Mouse (Mus musculus): ENCODE results near the gene 4933415A04Rik. TPM values are rescaled to one million over a fixed set of nuclear protein-coding genes. Genes with fewer than 3 reads are reported as not detected.

The 4933415A04Rik gene
- polyA plus RNA-seq, 1 experiment: 1.2 TPM

DNA sequence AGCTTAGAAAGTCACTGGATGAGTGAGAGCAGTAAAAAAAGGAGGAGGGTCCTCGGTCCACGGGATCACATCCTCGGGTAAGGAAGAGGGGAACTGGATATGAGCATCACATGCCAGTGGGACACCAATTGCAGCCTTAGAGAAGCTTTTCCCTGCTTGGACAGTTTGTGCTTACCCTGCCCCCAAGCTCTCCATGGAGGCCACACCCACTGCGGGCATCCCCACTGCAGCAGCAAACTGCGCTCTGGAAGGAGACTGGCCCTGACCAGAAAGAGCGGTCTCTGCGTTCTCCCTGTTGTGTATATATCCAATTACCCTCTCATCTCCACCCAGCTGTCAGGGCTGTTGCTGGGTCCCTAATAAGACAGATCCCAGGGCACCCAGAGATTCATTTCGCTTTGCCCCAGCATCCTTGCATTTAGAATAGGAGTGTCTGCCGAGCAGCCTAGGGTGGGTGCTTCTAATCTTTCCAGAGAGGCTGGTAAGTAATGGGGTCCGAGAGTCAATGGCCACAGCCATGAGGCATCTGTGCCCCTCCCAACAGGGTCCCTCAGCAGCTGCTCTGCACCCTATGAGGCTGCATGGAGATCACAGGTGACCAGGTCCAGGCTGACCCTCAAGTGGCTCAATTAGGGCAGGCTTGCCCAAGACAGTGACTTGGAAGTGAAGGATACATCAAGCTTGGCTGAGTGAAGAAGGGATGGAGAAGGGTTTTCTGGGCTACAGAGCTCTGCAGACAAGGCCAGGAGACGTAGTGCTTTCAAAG, 8.9 kb upstream of the 4933415A04Rik start:
- no peak overlapping the region for H3K9ac ChIP-seq (ENCODE audit: low read depth, poor library complexity, severe bottlenecking)
- TF ChIP-seq POLR2A (IDR thresholded peaks at IDR 0.05; ENCODE audit: insufficient read depth, low read length): no peak
- no peak for TF ChIP-seq CTCF (IDR thresholded peaks at IDR 0.05; ENCODE audit: low read depth, low read length)
- no peak for TF ChIP-seq EP300 (IDR thresholded peaks at IDR 0.05; ENCODE audit: insufficient read depth, low read depth, low read length)
- H3K4me3 ChIP-seq (ENCODE audit: low read depth, low read length): no peak overlapping the region
- peaks cover 9% of the 10 kb centered on the region for H3K4me1 ChIP-seq (ENCODE audit: control insufficient read depth, insufficient read depth, low read length)
- H3K27ac ChIP-seq (ENCODE audit: insufficient read depth, low read length): no peak overlapping the region
- no peaks in the 10 kb centered on the region for H3K36me3 ChIP-seq (ENCODE audit: control insufficient read depth, insufficient read depth, low read length, poor library complexity, severe bottlenecking)
- no peaks in the 10 kb centered on the region for H3K27me3 ChIP-seq (ENCODE audit: control insufficient read depth, insufficient read depth, low read length, poor library complexity, severe bottlenecking)
- H3K9me3 ChIP-seq (replicated peaks; ENCODE audit: control insufficient read depth, insufficient read depth, low read length, poor library complexity, severe bottlenecking): no peaks in the 10 kb centered on the region

- Histone ChIP-seq H3K9me3 (replicated peaks; ENCODE audit: control insufficient read depth, insufficient read depth, low read length, poor library complexity, severe bottlenecking) (no peaks in the 10 kb centered on the region), H3K27me3 (ENCODE audit: control insufficient read depth, insufficient read depth, low read length, poor library complexity, severe bottlenecking) (no peaks in the 10 kb centered on the region), H3K4me3 (ENCODE audit: low read depth, low read length) (peak overlapping the region; percentile 11), H3K27ac (ENCODE audit: insufficient read depth, low read length) (peak overlapping the region; percentile 70), H3K4me1 (ENCODE audit: control insufficient read depth, insufficient read depth, low read length) (no peaks in the 10 kb centered on the region), H3K9ac (ENCODE audit: low read depth, poor library complexity, severe bottlenecking) (peak overlapping the region; percentile 1; the same call in 1 of the 2 replicates), H3K36me3 (ENCODE audit: control insufficient read depth, insufficient read depth, low read length, poor library complexity, severe bottlenecking) (no peaks in the 10 kb centered on the region)
- TF ChIP-seq CTCF (IDR thresholded peaks at IDR 0.05; ENCODE audit: low read depth, low read length): no peak
Observed at GRCm38 (mm10) chr11:43585211-43586005, 1.4 kb upstream of the 4933415A04Rik start.

DNA sequence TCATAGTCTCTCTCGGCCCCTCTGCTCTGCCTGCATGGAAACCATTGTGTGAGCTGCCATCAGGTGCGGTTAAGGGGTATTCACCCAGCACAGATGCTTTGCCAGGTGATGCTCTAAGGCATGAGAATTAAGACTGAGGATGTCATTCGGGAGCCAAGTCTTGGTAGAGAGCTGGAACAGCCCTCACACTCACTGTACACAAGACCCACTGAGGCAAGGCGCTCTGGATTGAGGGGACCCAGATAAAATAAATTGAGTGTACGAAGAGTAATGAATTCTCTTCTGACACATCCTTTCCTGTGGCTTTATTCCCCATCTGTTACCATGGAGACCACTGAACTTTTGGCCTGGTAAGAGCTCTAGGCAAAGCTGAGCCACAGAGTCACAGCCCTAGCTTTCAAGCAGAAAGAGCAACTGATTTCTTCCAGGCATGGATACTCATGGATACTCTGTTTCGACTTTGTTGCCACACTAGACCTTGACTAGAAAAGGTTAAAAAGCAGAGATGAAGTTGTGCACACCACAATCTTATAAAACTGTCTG, 2.8 kb downstream of the 4933415A04Rik start:
- H3K4me3 ChIP-seq (ENCODE audit: low read depth, low read length): no peak overlapping the region
- H3K27me3 ChIP-seq (ENCODE audit: control insufficient read depth, insufficient read depth, low read length, poor library complexity, severe bottlenecking): no peaks in the 10 kb centered on the region
- H3K9me3 ChIP-seq (replicated peaks; ENCODE audit: control insufficient read depth, insufficient read depth, low read length, poor library complexity, severe bottlenecking): no peaks in the 10 kb centered on the region
- H3K27ac ChIP-seq (ENCODE audit: insufficient read depth, low read length): no peak overlapping the region
- TF ChIP-seq EP300 (IDR thresholded peaks at IDR 0.05; ENCODE audit: insufficient read depth, low read depth, low read length) (no peak), POLR2A (IDR thresholded peaks at IDR 0.05; ENCODE audit: insufficient read depth, low read length) (no peak), CTCF (IDR thresholded peaks at IDR 0.05; ENCODE audit: low read depth, low read length) (no peak)
- H3K4me1 ChIP-seq (ENCODE audit: control insufficient read depth, insufficient read depth, low read length): no peaks in the 10 kb centered on the region
- no peaks in the 10 kb centered on the region for H3K36me3 ChIP-seq (ENCODE audit: control insufficient read depth, insufficient read depth, low read length, poor library complexity, severe bottlenecking)
- H3K9ac ChIP-seq (ENCODE audit: low read depth, poor library complexity, severe bottlenecking): no peak overlapping the region

DNA sequence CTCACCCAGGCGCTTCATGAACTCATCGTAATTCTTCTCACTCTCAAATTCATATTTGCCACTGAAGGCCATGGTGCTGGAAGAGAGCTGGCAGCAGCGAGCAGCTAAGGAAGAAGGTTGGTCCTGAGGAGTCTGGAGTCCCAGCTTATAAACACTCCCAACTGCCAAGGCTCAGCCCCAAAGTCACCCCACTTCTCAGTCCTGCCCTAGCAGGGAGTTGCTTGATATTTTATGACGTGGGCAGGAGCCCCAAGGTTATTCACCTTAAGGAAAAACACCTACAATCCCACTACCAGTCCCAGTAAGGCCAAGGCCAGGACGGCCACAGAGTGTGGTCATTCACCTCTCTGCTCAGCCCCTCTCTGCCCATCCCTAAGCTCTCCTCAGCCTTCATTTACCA, 14.6 kb downstream of the 4933415A04Rik start, which contains the start of gene Fabp6:
Gene Fabp6, minus strand, starts transcription at position 101 of the 400 bp plus-strand sequence.
- H3K4me1 ChIP-seq (ENCODE audit: control insufficient read depth, insufficient read depth, low read length): no peaks in the 10 kb centered on the region
- no peaks in the 10 kb centered on the region for H3K36me3 ChIP-seq (ENCODE audit: control insufficient read depth, insufficient read depth, low read length, poor library complexity, severe bottlenecking)
- no peaks in the 10 kb centered on the region for H3K9me3 ChIP-seq (replicated peaks; ENCODE audit: control insufficient read depth, insufficient read depth, low read length, poor library complexity, severe bottlenecking)
- TF ChIP-seq POLR2A (IDR thresholded peaks at IDR 0.05; ENCODE audit: insufficient read depth, low read length) (no peak), EP300 (IDR thresholded peaks at IDR 0.05; ENCODE audit: insufficient read depth, low read depth, low read length) (no peak)
- no peaks in the 10 kb centered on the region for H3K27me3 ChIP-seq (ENCODE audit: control insufficient read depth, insufficient read depth, low read length, poor library complexity, severe bottlenecking)
- no peak within 1 kb of the TSS for H3K4me3 ChIP-seq (ENCODE audit: low read depth, low read length)
- no peak within 1 kb of the TSS for H3K9ac ChIP-seq (ENCODE audit: low read depth, poor library complexity, severe bottlenecking)
- no peak within 1 kb of the TSS for H3K27ac ChIP-seq (ENCODE audit: insufficient read depth, low read length)

DNA sequence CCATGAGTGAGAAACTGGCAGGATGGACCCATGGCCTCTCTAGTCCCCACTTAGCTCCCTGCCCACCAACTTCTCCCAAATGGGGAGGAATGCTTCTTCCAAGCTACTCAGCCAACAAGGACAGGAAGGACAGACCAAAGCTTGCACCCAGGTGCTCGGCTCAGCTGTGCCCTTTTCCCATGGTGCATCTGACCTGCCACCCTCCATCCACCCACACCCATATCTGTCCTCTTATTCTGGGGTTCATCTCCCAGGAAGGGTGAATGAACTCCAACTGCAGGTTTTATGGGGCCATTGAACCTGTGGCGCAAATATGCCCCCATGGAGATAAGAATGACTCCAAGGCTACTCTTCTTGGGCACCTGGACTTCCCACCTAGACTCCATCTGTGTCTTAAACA, 17.4 kb downstream of the 4933415A04Rik start:
- TF ChIP-seq EP300 (IDR thresholded peaks at IDR 0.05; ENCODE audit: insufficient read depth, low read depth, low read length) (no peak), POLR2A (IDR thresholded peaks at IDR 0.05; ENCODE audit: insufficient read depth, low read length) (no peak), CTCF (IDR thresholded peaks at IDR 0.05; ENCODE audit: low read depth, low read length) (no peak)

DNA sequence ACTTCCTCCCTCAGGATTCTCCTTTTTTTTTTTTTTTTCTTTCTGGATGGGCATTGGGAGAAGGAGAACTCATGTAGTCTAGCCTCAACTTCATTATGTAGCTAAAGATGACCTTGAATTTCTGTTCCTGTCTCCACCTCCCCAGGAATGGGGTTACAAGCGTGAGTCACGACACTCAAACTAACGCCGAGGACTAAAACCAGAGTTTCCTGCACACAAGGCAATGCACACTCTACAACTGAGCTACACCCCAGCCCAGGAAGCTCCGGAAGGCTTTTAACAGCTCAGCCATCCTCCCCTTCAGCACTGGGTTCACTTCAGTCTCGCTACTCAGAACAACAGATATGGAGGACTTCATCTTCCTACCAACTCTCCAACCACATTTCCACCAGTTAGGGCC, 18.1 kb downstream of the 4933415A04Rik start:
- H3K36me3 ChIP-seq (ENCODE audit: control insufficient read depth, insufficient read depth, low read length, poor library complexity, severe bottlenecking): no peaks in the 10 kb centered on the region
- H3K9me3 ChIP-seq (replicated peaks; ENCODE audit: control insufficient read depth, insufficient read depth, low read length, poor library complexity, severe bottlenecking): no peaks in the 10 kb centered on the region
- no peak overlapping the region for H3K4me3 ChIP-seq (ENCODE audit: low read depth, low read length)
- no peaks in the 10 kb centered on the region for H3K27me3 ChIP-seq (ENCODE audit: control insufficient read depth, insufficient read depth, low read length, poor library complexity, severe bottlenecking)
- no peak overlapping the region for H3K27ac ChIP-seq (ENCODE audit: insufficient read depth, low read length)
- TF ChIP-seq EP300 (IDR thresholded peaks at IDR 0.05; ENCODE audit: insufficient read depth, low read depth, low read length) (no peak), CTCF (IDR thresholded peaks at IDR 0.05; ENCODE audit: low read depth, low read length) (no peak), POLR2A (IDR thresholded peaks at IDR 0.05; ENCODE audit: insufficient read depth, low read length) (no peak)
- H3K4me1 ChIP-seq (ENCODE audit: control insufficient read depth, insufficient read depth, low read length): no peaks in the 10 kb centered on the region
- no peak overlapping the region for H3K9ac ChIP-seq (ENCODE audit: low read depth, poor library complexity, severe bottlenecking)

More for the DNA sequence above, 17.4 kb downstream of the 4933415A04Rik start:
- Histone ChIP-seq H3K36me3 (ENCODE audit: control insufficient read depth, insufficient read depth, low read length, poor library complexity, severe bottlenecking) (no peaks in the 10 kb centered on the region), H3K9me3 (replicated peaks; ENCODE audit: control insufficient read depth, insufficient read depth, low read length, poor library complexity, severe bottlenecking) (no peaks in the 10 kb centered on the region), H3K4me3 (ENCODE audit: low read depth, low read length) (no peak overlapping the region), H3K4me1 (ENCODE audit: control insufficient read depth, insufficient read depth, low read length) (no peaks in the 10 kb centered on the region), H3K27me3 (ENCODE audit: control insufficient read depth, insufficient read depth, low read length, poor library complexity, severe bottlenecking) (no peaks in the 10 kb centered on the region), H3K27ac (ENCODE audit: insufficient read depth, low read length) (no peak overlapping the region), H3K9ac (ENCODE audit: low read depth, poor library complexity, severe bottlenecking) (no peak overlapping the region)
